Mouse (Mus musculus) heart, adult 18-20 months (tissue): ENCODE results near the gene Cacnb3. TPM values are rescaled to one million over a fixed set of nuclear protein-coding genes. Genes with fewer than 3 reads are reported as not detected.

Source experiments
- DNase-seq, 2 experiments: peaks; one replicate each; pipeline ENCODE4 v3.0.0; 2021 to 2022; ENCODE audit warnings: mixed read lengths in 1 of 2
- total RNA-seq, 2 experiments: library from RNA; stranded (reverse); gene quantifications; 2 replicates each; pipeline ENCODE4 v1.2.3; 2021

Gene Cacnb3
- total RNA-seq, 2 experiments from 2014 or later: 2.7 to 3.3 TPM

DNA sequence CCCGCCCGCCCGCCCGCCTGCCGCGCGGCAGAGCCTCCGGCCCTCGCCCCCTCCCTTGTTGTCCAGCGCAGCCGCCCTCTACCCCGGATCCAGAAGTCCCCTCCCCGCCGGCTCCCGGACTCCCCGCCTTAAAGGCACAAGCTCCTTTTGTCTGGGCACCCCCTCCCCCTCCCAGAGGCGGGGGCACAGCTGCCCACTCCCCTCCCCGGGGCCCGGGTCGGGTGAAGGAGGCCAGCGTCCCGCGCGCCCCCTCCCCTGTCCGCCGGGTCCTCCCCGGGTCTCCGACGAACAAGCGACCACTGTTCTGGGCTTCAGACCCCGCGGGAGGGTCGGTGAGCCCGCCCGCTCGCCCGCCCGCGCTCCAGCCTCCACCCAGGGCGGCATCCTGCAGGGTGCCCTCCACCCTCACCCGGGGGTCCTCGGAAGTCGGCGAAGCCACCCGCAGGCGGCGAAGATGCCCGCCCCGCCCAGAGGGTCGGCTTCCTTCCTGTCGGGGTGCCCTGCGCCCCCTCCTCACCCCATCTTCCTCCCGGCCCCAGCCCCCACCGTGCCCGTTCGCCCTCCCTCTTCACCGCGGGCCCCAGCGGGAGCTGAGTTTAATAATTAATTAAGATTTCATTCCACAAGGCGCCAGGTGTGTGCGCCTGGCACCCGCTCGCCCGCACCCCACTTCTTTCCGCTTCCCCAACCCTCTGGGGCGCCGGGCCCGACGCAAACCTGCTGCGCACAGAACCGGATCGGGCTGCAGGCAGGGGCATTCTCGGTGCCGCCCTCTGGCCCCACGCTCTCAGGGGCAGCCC lies 21.1 kb upstream of the Cacnb3 start, which contains the start of gene Adcy6:
Gene Adcy6 (minus strand): TSS at position 746 of the 800 bp plus-strand sequence.
- DNase-seq: peak; percentile 85 to 88

DNA sequence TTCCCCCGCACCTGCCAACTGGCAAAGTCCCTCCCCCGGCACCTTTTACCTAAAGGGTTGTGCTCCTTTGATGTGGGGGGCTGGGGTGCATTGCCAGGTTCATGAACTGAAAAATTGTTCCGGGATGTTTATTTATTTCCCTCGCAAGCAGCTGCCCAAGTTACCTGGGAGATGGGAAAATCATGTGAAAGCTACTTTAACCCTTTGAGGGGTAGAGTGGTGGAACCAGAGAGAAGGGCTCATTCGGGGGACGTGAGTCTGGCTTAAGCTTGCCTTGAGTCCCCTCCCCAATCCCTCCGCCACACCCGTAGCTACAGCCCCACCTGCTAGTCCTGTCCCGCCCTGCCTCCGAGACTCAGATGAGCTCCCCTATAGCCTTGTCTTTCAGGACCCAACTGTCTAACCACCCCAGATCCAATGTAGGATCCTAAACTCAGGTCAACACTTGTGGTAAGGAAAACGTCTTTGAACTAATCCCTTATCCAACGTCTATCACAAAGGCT lies 20.5 kb upstream of the Cacnb3 start:
- DNase-seq: peak in 1 of 2 experiments; percentile 13

- DNase-seq: peak in 1 of 2 experiments; percentile 2
These were observed 18.4 kb upstream of the Cacnb3 start for GRCm38 (mm10) chr15:98612229-98612628.

DNA sequence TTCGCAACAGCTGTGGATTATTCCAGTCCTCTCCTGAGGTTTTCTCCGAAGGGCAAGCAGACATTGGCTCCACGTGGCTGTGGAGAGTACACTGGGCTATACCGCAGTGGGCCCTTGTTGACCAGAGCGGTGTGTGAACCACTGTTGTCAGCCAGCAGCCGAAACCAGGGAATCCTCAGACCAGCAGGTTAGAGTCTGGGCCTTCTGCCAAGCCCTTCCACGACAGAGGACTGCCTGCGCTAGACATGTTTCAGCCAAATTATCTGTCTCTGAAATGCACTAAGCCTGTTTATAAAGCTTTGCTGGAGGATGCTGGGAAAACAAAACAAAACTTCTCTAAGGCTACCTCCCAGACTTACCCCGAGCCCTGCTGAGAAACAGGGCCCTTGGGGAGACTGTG lies 16.1 kb upstream of the Cacnb3 start:
- DNase-seq: peak in 1 of 2 experiments; percentile 48

GRCm38 (mm10) chr15:98614971-98615370 lies 15.7 kb upstream of the Cacnb3 start:
- no peak for DNase-seq

GRCm38 (mm10) chr15:98615751-98616150 lies 14.9 kb upstream of the Cacnb3 start:
- DNase-seq: no peak

- DNase-seq: peak in 1 of 2 experiments; percentile 42
These were observed 14.1 kb upstream of the Cacnb3 start for GRCm38 (mm10) chr15:98616362-98617175.

GRCm38 (mm10) chr15:98617176-98617537 lies 13.5 kb upstream of the Cacnb3 start:
- DNase-seq: peak; percentile 63 to 96

GRCm38 (mm10) chr15:98622199-98622598 lies 8.4 kb upstream of the Cacnb3 start:
- DNase-seq: no peak

DNA sequence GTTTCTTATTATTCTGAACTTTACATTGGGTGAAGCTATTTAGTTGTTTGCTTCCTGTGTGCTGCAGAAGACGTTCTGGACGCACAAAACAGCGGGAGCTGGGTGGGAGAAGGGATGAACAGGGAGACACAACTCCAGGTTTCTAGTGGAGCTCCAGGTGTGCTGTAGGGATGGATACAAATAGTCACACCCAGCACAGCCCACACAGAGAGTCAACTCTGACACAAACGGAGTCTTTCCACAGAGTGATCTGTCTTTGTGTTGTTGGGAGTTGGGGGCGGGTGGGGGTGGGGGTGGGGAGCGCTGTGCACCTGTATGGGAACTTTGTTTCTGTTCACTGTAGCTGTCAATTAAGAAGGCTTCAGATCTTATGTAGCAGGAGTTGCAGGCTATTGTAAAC lies 7.9 kb upstream of the Cacnb3 start:
- no peak for DNase-seq

GRCm38 (mm10) chr15:98623361-98623821 lies 7.2 kb upstream of the Cacnb3 start:
- DNase-seq: no peak

DNA sequence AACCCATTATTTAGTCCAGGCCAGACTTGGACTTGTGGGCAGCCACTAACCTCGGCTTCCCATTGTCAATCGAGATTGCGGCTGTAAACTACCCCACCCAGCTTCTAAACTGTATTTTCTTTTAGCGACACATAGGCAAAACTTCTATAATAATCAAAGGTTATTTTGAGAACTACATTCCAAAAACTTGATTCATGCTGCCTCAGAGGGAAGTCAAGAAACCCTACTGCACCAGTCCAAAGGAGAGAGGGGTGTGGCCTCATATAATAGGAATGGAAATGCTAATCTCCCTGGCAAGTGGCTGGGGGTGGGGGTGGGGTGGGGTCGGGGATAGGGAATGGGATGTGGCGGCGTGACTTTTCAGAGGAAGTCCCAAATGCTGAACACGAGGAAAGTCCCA lies 4.6 kb upstream of the Cacnb3 start:
- no peak for DNase-seq

DNA sequence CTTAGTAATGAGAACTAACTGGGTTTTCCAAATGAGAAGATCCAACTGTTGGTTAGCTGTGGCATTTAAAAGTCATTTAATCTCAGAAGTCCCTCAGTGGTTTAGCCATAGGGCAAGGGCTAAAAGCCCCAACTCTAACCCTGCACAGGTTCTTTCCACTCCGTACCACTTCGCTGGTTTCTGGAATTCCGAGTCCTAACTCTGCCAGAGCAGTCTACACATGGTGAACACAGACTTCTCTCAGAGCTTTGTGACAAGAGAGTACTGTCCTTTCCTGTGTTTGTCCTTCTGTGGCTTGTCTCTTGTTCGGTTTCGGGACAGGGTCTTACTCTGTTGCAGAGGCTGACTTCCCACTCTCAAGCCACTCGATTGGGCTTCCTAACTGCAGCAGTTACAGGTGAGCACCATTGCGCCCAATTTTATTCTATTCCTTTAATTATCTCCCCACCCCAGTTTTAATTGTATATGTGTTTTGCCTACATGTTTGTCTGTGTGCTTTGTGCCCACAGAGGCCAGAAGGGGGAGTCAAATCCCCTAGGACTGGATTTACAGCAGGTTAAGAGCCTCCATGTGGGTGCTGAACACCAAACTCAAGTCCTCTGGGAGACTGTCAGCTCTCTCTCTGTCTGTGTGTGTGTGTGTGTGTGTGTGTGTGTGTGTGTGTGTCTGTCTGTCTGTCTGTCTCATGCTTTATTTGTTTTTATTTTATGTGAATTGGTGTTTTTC lies 4.0 kb upstream of the Cacnb3 start:
- no peak for DNase-seq

DNA sequence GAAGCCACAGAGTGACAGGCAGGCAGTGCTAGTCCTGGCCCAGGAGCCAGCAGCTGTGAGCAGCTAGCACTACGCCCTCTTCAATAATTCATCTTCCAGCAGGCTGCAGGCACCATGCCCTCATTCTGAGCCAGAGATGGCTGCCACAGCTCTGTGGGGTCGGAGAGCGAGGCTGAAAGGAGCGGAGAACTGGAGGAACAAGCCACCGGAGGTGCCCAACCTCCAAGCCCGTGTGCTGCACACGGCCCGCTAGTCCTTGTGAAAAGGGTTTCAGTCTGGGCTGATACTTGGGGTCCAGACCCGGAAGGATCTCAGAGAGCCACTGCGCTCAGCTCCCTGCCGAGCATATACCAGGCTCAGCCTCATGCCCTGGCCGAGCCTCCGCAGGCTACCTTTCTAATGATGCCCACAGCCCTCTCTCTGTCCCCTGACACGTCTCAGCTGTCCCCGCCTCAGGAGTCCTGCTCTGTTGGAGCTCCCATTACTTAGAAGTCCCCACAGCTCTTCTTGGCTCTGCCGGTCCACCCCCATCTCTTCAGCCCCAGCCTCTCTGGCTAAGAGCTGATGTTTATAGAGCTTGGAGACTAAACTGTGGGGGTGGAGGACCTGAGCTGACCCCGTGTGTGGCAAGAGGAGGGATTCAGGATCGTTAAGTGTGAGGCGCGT lies 1.9 kb upstream of the Cacnb3 start:
- DNase-seq: no peak

DNA sequence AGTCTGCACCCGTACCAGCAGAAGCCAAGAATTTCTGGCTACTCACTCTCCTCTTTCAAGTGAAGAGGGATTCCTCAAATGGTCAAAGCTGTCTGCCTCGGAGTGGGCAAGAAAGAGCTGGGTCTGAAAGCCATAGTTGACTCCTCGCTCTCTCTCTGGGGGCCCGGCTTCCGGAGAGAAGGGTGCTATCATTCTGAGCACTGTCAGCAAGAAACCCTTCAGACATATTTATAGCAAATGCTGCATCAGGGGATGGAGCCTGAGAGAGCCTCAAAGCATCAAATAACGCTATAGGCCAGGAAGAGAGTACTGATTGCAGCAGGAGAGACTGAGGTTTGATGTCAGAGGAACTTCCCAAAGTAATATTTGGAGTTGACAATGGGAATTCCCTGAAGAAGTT lies 1.2 kb upstream of the Cacnb3 start:
- no peak for DNase-seq

GRCm38 (mm10) chr15:98631493-98631892 lies 853 bp downstream of the Cacnb3 start:
- DNase-seq: peak; percentile 46 to 67

- DNase-seq: peak; percentile 69 to 73
These were observed 1.6 kb downstream of the Cacnb3 start for GRCm38 (mm10) chr15:98632107-98632744.

DNA sequence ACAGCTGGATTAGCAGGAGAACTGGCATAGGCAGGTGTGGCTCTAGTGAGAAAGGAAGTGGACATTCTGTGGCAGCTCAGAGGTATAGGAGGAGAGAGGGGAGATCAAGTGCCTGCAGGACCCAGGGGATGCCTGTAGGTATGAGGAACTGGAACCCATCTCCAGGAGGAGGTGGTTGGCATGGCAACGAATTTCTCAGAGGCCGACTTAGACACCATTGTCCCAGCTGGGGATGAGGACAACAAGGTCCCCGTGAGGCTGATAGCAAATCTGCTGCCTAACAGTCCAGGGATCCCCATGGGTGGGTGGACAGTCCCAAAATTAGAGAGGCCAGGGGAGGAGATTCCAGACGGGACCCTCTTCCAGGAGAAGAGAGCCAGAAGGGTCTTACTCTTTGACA lies 2.3 kb downstream of the Cacnb3 start:
- no peak for DNase-seq

GRCm38 (mm10) chr15:98633822-98634470 lies 3.3 kb downstream of the Cacnb3 start:
- no peak for DNase-seq

DNA sequence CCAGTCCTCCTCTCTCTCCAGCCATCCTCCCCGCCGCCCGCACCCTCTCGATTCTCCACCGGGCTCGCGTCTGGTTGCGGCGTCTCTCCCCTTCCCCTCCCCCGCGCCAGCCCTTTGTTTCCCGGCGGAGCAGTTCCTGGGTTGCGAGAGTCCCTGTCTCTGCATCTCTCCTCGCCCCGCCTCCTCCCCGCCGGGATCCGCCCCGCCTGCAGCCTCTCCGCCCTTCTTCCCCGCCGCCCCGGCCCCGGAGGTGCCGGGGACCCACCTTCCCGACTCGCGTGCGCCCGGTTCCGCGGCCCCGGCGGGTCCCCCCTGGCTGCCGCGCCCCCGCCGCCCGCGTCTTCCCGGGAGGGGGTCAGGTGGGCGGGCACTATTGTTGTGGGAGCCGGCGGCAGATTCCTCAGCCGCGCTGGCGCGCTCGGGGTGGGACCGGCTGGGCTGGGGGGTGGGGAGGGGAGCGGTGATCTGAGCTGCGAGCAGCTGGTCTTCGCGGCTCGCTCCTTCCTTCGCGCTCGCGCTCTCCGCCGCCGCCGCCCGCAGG lies 4.0 kb downstream of the Cacnb3 start:
- peak; percentile 84 to 85 for DNase-seq
